ENCODE assay signal across 8 mouse cellular contexts in genomic region chr11:116853512-116853928, GRCm38 (mm10). TPM values are rescaled to one million over a fixed set of nuclear protein-coding genes. Genes with fewer than 3 reads are reported as not detected.
A peak's percentile ranks its signal among the peaks of the same experiment; 100 is the strongest.
DNase-seq lines count a peak whose midpoint lies in the region; ATAC-seq and TF ChIP-seq lines count a peak whose summit lies in the region.

No protein-coding gene starts in this region.

- H3K9ac ChIP-seq in ES-Bruce4 (ENCODE audit: low read depth, poor library complexity, severe bottlenecking): peak overlapping the region; percentile 88
- H3K9ac ChIP-seq in forebrain, embryonic 12.5 days: peak overlapping the region; percentile 98
- peak overlapping the region; percentile 99 for H3K9ac ChIP-seq in heart, postnatal 0 days (replicated peaks; ENCODE audit: low read depth, low read length)
- H3K9ac ChIP-seq in neural tube, embryonic 14.5 days (replicated peaks; ENCODE audit: low read depth, low read length): peak overlapping the region; percentile 96

- peak; percentile 92 for DNase-seq in c-Kit-positive CD71-positive TER-119-positive erythroid progenitor cells, embryonic 14.5 days (ENCODE audit: low spot score)
- peak; percentile 96 for DNase-seq in heart, postnatal 0 days (ENCODE audit: low spot score)
- DNase-seq in large intestine, adult 2 months (ENCODE audit: low read depth, low spot score): peak; percentile 85
- DNase-seq in lung, adult 18-20 months: peak; percentile 96 to 97
- peak; percentile 97 for DNase-seq in testis, postnatal 14 days (ENCODE audit: low spot score)

- H3K4me2 ChIP-seq in forebrain, embryonic 12.5 days: peak overlapping the region; percentile 77
- peak overlapping the region; percentile 64 for H3K4me2 ChIP-seq in heart, postnatal 0 days (ENCODE audit: low read depth, low read length)
- peak overlapping the region; percentile 52 for H3K4me2 ChIP-seq in neural tube, embryonic 14.5 days (ENCODE audit: low read depth, low read length)

- peak overlapping the region; percentile 89 for H3K4me3 ChIP-seq in ES-Bruce4 (ENCODE audit: low read depth, low read length)
- H3K4me3 ChIP-seq in forebrain, embryonic 12.5 days (replicated peaks): peak overlapping the region; percentile 95
- peak overlapping the region; percentile 95 for H3K4me3 ChIP-seq in heart, postnatal 0 days (ENCODE audit: low read depth, low read length)
- H3K4me3 ChIP-seq in neural tube, embryonic 14.5 days (ENCODE audit: low read depth, low read length): peak overlapping the region; percentile 98

- no peaks in the 10 kb centered on the region for H3K9me3 ChIP-seq in ES-Bruce4 (replicated peaks; ENCODE audit: control insufficient read depth, insufficient read depth, low read length, poor library complexity, severe bottlenecking)
- H3K9me3 ChIP-seq in forebrain, embryonic 12.5 days: no peaks in the 10 kb centered on the region
- H3K9me3 ChIP-seq in heart, postnatal 0 days (replicated peaks; ENCODE audit: control insufficient read depth, low read length): no peaks in the 10 kb centered on the region
- no peaks in the 10 kb centered on the region for H3K9me3 ChIP-seq in neural tube, embryonic 14.5 days (ENCODE audit: control insufficient read depth, low read length)

- H3K36me3 ChIP-seq in ES-Bruce4 (ENCODE audit: control insufficient read depth, insufficient read depth, low read length, poor library complexity, severe bottlenecking): peaks cover 35% of the 10 kb centered on the region
- peaks cover 25% of the 10 kb centered on the region for H3K36me3 ChIP-seq in forebrain, embryonic 12.5 days (replicated peaks)
- H3K36me3 ChIP-seq in heart, postnatal 0 days (replicated peaks; ENCODE audit: control insufficient read depth, insufficient read depth, low read length): peaks cover 39% of the 10 kb centered on the region
- H3K36me3 ChIP-seq in neural tube, embryonic 14.5 days (ENCODE audit: control insufficient read depth, insufficient read depth, low read length): peaks cover 6% of the 10 kb centered on the region; the same call in 1 of the 2 replicates

- 0 out of 2 replicates have a peak, but pooled peaks have one; percentile 23 for TF ChIP-seq EP300 in ES-Bruce4 (IDR thresholded peaks at IDR 0.05; ENCODE audit: insufficient read depth, low read depth, low read length)
- TF ChIP-seq EP300 in heart, postnatal 0 days (IDR thresholded peaks at IDR 0.05; ENCODE audit: low read depth): peak; percentile 91

- peak overlapping the region; percentile 72 for H3K27ac ChIP-seq in ES-Bruce4 (ENCODE audit: insufficient read depth, low read length)
- peak overlapping the region; percentile 99 for H3K27ac ChIP-seq in forebrain, embryonic 12.5 days
- H3K27ac ChIP-seq in heart, postnatal 0 days (ENCODE audit: low read depth): peak overlapping the region; percentile 99
- peak overlapping the region; percentile 97 for H3K27ac ChIP-seq in neural tube, embryonic 14.5 days (ENCODE audit: low read depth, low read length)

- peak; percentile 46 for TF ChIP-seq POLR2A in ES-Bruce4 (IDR thresholded peaks at IDR 0.05; ENCODE audit: insufficient read depth, low read length)

- TF ChIP-seq CTCF in ES-Bruce4 (IDR thresholded peaks at IDR 0.05; ENCODE audit: low read depth, low read length): no peak
- no peak for TF ChIP-seq CTCF in heart, postnatal 0 days (IDR thresholded peaks at IDR 0.05; ENCODE audit: low read depth)

- H3K27me3 ChIP-seq in ES-Bruce4 (ENCODE audit: control insufficient read depth, insufficient read depth, low read length, poor library complexity, severe bottlenecking): no peaks in the 10 kb centered on the region
- H3K27me3 ChIP-seq in forebrain, embryonic 12.5 days: no peaks in the 10 kb centered on the region
- H3K27me3 ChIP-seq in heart, postnatal 0 days (ENCODE audit: control insufficient read depth, insufficient read depth, low read length): no peaks in the 10 kb centered on the region
- no peaks in the 10 kb centered on the region for H3K27me3 ChIP-seq in neural tube, embryonic 14.5 days (ENCODE audit: control insufficient read depth, insufficient read depth, low read length)

- under 1% methylated on average over 36 of the region's 36 CpGs for WGBS in forebrain, embryonic 12.5 days
- WGBS in heart, postnatal 0 days: 0% methylated on average over 31 of the region's 36 CpGs
- WGBS in large intestine, adult 2 months: under 1% methylated on average over 36 of the region's 36 CpGs
- 0% methylated on average over 35 of the region's 36 CpGs for WGBS in neural tube, embryonic 14.5 days

- peak; percentile 92 for ATAC-seq in forebrain, embryonic 12.5 days (ENCODE audit: low FRiP score)
- peak; percentile 87 for ATAC-seq in heart, postnatal 0 days (ENCODE audit: insufficient read depth, low read depth)
- peak; percentile 91 for ATAC-seq in neural tube, embryonic 14.5 days (ENCODE audit: low read depth)

- no peaks in the 10 kb centered on the region for H3K4me1 ChIP-seq in ES-Bruce4 (ENCODE audit: control insufficient read depth, insufficient read depth, low read length)
- H3K4me1 ChIP-seq in forebrain, embryonic 12.5 days: peaks cover 21% of the 10 kb centered on the region
- peaks cover 12% of the 10 kb centered on the region; the same call in 1 of the 2 replicates for H3K4me1 ChIP-seq in heart, postnatal 0 days (ENCODE audit: control insufficient read depth, insufficient read depth)
- H3K4me1 ChIP-seq in neural tube, embryonic 14.5 days (ENCODE audit: control insufficient read depth, insufficient read depth, low read length): peaks cover 28% of the 10 kb centered on the region; the same call in 1 of the 2 replicates

RNA-seq across cellular contexts. Expression of gene Srsf2, which starts 0.6 kb away (rescaled TPM):
- polyA plus RNA-seq in ES-Bruce4 (2011; ENCODE audit: insufficient read depth, insufficient read length, low read depth, missing spikeins): 414 and 425 TPM in 2 replicates
- polyA plus RNA-seq in forebrain, embryonic 12.5 days (2016; fragmentation: Nextera tagmentation; extraction: Ambion mirVana): 902 and 945 TPM in 2 replicates
- 157 and 211 TPM in 2 replicates for total RNA-seq in heart, postnatal 0 days (2014; rRNA removed; ENCODE audit: low replicate concordance)
- 349 and 359 TPM in 2 replicates for polyA plus RNA-seq in heart, postnatal 0 days (2015; fragmentation: Nextera tagmentation; extraction: Ambion mirVana)
- 264 and 426 TPM in 2 replicates for polyA plus RNA-seq in large intestine, adult 2 months (2012; rRNA removed)
- 591 and 602 TPM in 2 replicates for polyA plus RNA-seq in neural tube, embryonic 14.5 days (2014; fragmentation: Nextera tagmentation; extraction: Ambion mirVana)

RNA-seq across cellular contexts. Expression of gene Mfsd11, which starts 1.3 kb away (rescaled TPM):
- 14.6 and 15.1 TPM in 2 replicates for polyA plus RNA-seq in ES-Bruce4 (2011; ENCODE audit: insufficient read depth, insufficient read length, low read depth, missing spikeins)
- 33.7 and 40.2 TPM in 2 replicates for polyA plus RNA-seq in forebrain, embryonic 12.5 days (2016; fragmentation: Nextera tagmentation; extraction: Ambion mirVana)
- 23.2 and 46.3 TPM in 2 replicates for total RNA-seq in heart, postnatal 0 days (2014; rRNA removed; ENCODE audit: low replicate concordance)
- 44.5 and 49.7 TPM in 2 replicates for polyA plus RNA-seq in heart, postnatal 0 days (2015; fragmentation: Nextera tagmentation; extraction: Ambion mirVana)
- 18.1 and 27.2 TPM in 2 replicates for polyA plus RNA-seq in large intestine, adult 2 months (2012; rRNA removed)
- 40.6 and 53.9 TPM in 2 replicates for polyA plus RNA-seq in neural tube, embryonic 14.5 days (2014; fragmentation: Nextera tagmentation; extraction: Ambion mirVana)

RNA-seq across cellular contexts. Expression of gene Jmjd6, which starts 10.3 kb away (rescaled TPM):
- polyA plus RNA-seq in ES-Bruce4 (2011; ENCODE audit: insufficient read depth, insufficient read length, low read depth, missing spikeins): 45.6 and 49.0 TPM in 2 replicates
- 87.8 and 93.5 TPM in 2 replicates for polyA plus RNA-seq in forebrain, embryonic 12.5 days (2016; fragmentation: Nextera tagmentation; extraction: Ambion mirVana)
- 24.8 and 29.6 TPM in 2 replicates for total RNA-seq in heart, postnatal 0 days (2014; rRNA removed; ENCODE audit: low replicate concordance)
- polyA plus RNA-seq in heart, postnatal 0 days (2015; fragmentation: Nextera tagmentation; extraction: Ambion mirVana): 35.3 and 43.1 TPM in 2 replicates
- 26.6 and 30.2 TPM in 2 replicates for polyA plus RNA-seq in large intestine, adult 2 months (2012; rRNA removed)
- polyA plus RNA-seq in neural tube, embryonic 14.5 days (2014; fragmentation: Nextera tagmentation; extraction: Ambion mirVana): 65.6 and 71.7 TPM in 2 replicates

RNA-seq across cellular contexts. Expression of gene Mettl23, which starts 10.4 kb away (rescaled TPM):
- polyA plus RNA-seq in ES-Bruce4 (2011; ENCODE audit: insufficient read depth, insufficient read length, low read depth, missing spikeins): 27.5 TPM in 2 replicates
- polyA plus RNA-seq in forebrain, embryonic 12.5 days (2016; fragmentation: Nextera tagmentation; extraction: Ambion mirVana): 65.5 and 65.8 TPM in 2 replicates
- total RNA-seq in heart, postnatal 0 days (2014; rRNA removed; ENCODE audit: low replicate concordance): 39.2 and 63.2 TPM in 2 replicates
- 77.1 and 77.6 TPM in 2 replicates for polyA plus RNA-seq in heart, postnatal 0 days (2015; fragmentation: Nextera tagmentation; extraction: Ambion mirVana)
- 21.8 and 22.4 TPM in 2 replicates for polyA plus RNA-seq in large intestine, adult 2 months (2012; rRNA removed)
- 67.4 and 73.3 TPM in 2 replicates for polyA plus RNA-seq in neural tube, embryonic 14.5 days (2014; fragmentation: Nextera tagmentation; extraction: Ambion mirVana)

RNA-seq across cellular contexts. Expression of gene Mxra7, which starts 25.7 kb away (rescaled TPM):
- polyA plus RNA-seq in ES-Bruce4 (2011; ENCODE audit: insufficient read depth, insufficient read length, low read depth, missing spikeins): 20.4 and 22.1 TPM in 2 replicates
- 22.5 and 25.9 TPM in 2 replicates for polyA plus RNA-seq in forebrain, embryonic 12.5 days (2016; fragmentation: Nextera tagmentation; extraction: Ambion mirVana)
- total RNA-seq in heart, postnatal 0 days (2014; rRNA removed; ENCODE audit: low replicate concordance): 6.3 and 17.9 TPM in 2 replicates
- polyA plus RNA-seq in heart, postnatal 0 days (2015; fragmentation: Nextera tagmentation; extraction: Ambion mirVana): 20.0 and 21.7 TPM in 2 replicates
- 6.3 and 10.4 TPM in 2 replicates for polyA plus RNA-seq in large intestine, adult 2 months (2012; rRNA removed)
- polyA plus RNA-seq in neural tube, embryonic 14.5 days (2014; fragmentation: Nextera tagmentation; extraction: Ambion mirVana): 29.9 and 40.4 TPM in 2 replicates

Comparison
In these comparisons a context has a peak if more than half of its experiments do, and no peak if none do; other contexts are left out.
1. Peak in every context shown above with its lines: DNase-seq, ATAC-seq, H3K4me3 ChIP-seq and H3K27ac ChIP-seq.